In genomic region chr11:45817996-45818395, GRCm38 (mm10) we compare ENCODE assay signal across 16 mouse cellular contexts. TPM values are rescaled to one million over a fixed set of nuclear protein-coding genes. Genes with fewer than 3 reads are reported as not detected.
A peak's percentile ranks its signal among the peaks of the same experiment; 100 is the strongest.
DNase-seq lines count a peak whose midpoint lies in the region; ATAC-seq lines count a peak whose summit lies in the region.
"Had no signal": no experiment of that assay in that cellular context is flagged by ENCODE, and none has a peak within 500 bp of the region (broad histone marks: within the 10 kb centered on the region; RNA-seq: fewer than 3 reads in every experiment).

No protein-coding gene starts in this region.

- H3K9ac ChIP-seq in hindbrain, embryonic 15.5 days: no peak overlapping the region
- no peak overlapping the region for H3K9ac ChIP-seq in hindbrain, embryonic 11.5 days (ENCODE audit: low read depth, low read length)
- H3K9ac ChIP-seq: embryonic facial prominence, embryonic 12.5 days; forebrain, embryonic 13.5 days; lung, embryonic 14.5 days; midbrain, embryonic 13.5 days had no signal

- no peaks in the 10 kb centered on the region for H3K9me3 ChIP-seq in hindbrain, embryonic 15.5 days
- no peaks in the 10 kb centered on the region for H3K9me3 ChIP-seq in hindbrain, embryonic 11.5 days (ENCODE audit: control insufficient read depth, low read length)
- H3K9me3 ChIP-seq: embryonic facial prominence, embryonic 12.5 days; forebrain, embryonic 13.5 days; midbrain, embryonic 13.5 days had no signal

- peak; percentile 20 for DNase-seq in embryo, embryonic 10 days (ENCODE audit: low spot score)
- no peak for DNase-seq in embryo, embryonic 9.5 days (ENCODE audit: extremely low spot score)
- DNase-seq in hindbrain, embryonic 11.5 days (ENCODE audit: low spot score): no peak
- peak; percentile 9 for DNase-seq in NIH3T3 (ENCODE audit: low read depth)
- DNase-seq in gonadal fat pad, adult 2 months (ENCODE audit: low read depth): peak; percentile 99
- DNase-seq in adrenal gland, adult 18-20 months (ENCODE audit: low spot score in 2 of 2): no peak
- DNase-seq: liver; lung, embryonic 14.5 days had no signal

- no peaks in the 10 kb centered on the region for H3K27me3 ChIP-seq in hindbrain, embryonic 15.5 days
- no peaks in the 10 kb centered on the region for H3K27me3 ChIP-seq in hindbrain, embryonic 11.5 days (ENCODE audit: control insufficient read depth, insufficient read depth, low read length)
- H3K27me3 ChIP-seq: embryonic facial prominence, embryonic 12.5 days; forebrain, embryonic 13.5 days; midbrain, embryonic 13.5 days had no signal

- H3K27ac ChIP-seq in hindbrain, embryonic 15.5 days (replicated peaks): no peak overlapping the region
- H3K27ac ChIP-seq in hindbrain, embryonic 11.5 days (ENCODE audit: low read depth, low read length): no peak overlapping the region
- H3K27ac ChIP-seq: embryonic facial prominence, embryonic 12.5 days; forebrain, embryonic 13.5 days; kidney, postnatal 0 days; macrophage; midbrain, embryonic 13.5 days had no signal

- WGBS in hindbrain, embryonic 15.5 days: 52% methylated on average over 3 of the region's 3 CpGs
- WGBS in hindbrain, embryonic 11.5 days: 58% methylated on average over 3 of the region's 3 CpGs

- no peak overlapping the region for H3K4me3 ChIP-seq in hindbrain, embryonic 15.5 days
- no peak overlapping the region for H3K4me3 ChIP-seq in hindbrain, embryonic 11.5 days (ENCODE audit: low read depth, low read length)
- H3K4me3 ChIP-seq: embryonic facial prominence, embryonic 12.5 days; forebrain, embryonic 13.5 days; midbrain, embryonic 13.5 days had no signal

- ATAC-seq in hindbrain, embryonic 15.5 days (ENCODE audit: low FRiP score, low read depth): peak; percentile 68; the same call in 1 of the 2 replicates
- ATAC-seq in hindbrain, embryonic 11.5 days (ENCODE audit: low FRiP score): no peak
- no peak for ATAC-seq in erythroblast, adult 5-6 weeks (replicated peaks; ENCODE audit: low FRiP score, poor library complexity, severe bottlenecking)
- ATAC-seq: forebrain, embryonic 13.5 days; inflammation-experienced regulatory T-cells, adult 6 months; midbrain, embryonic 13.5 days had no signal

- no peak overlapping the region for H3K4me2 ChIP-seq in hindbrain, embryonic 15.5 days
- no peak overlapping the region for H3K4me2 ChIP-seq in hindbrain, embryonic 11.5 days (replicated peaks; ENCODE audit: low read depth, low read length)
- H3K4me2 ChIP-seq: embryonic facial prominence, embryonic 12.5 days; forebrain, embryonic 13.5 days; lung, embryonic 14.5 days; midbrain, embryonic 13.5 days had no signal

- no peaks in the 10 kb centered on the region for H3K4me1 ChIP-seq in hindbrain, embryonic 15.5 days (replicated peaks)
- no peaks in the 10 kb centered on the region for H3K4me1 ChIP-seq in hindbrain, embryonic 11.5 days (replicated peaks; ENCODE audit: control insufficient read depth, insufficient read depth, low read length)
- H3K4me1 ChIP-seq: embryonic facial prominence, embryonic 12.5 days; forebrain, embryonic 13.5 days had no signal

- H3K36me3 ChIP-seq in hindbrain, embryonic 15.5 days: no peaks in the 10 kb centered on the region
- H3K36me3 ChIP-seq in hindbrain, embryonic 11.5 days (ENCODE audit: control insufficient read depth, insufficient read depth, low read length): no peaks in the 10 kb centered on the region
- H3K36me3 ChIP-seq: embryonic facial prominence, embryonic 12.5 days; midbrain, embryonic 13.5 days had no signal

RNA-seq across cellular contexts. Expression of gene Clint1, which starts 33.9 kb away (rescaled TPM):
- 42.6 and 43.1 TPM in 2 replicates for polyA plus RNA-seq in hindbrain, embryonic 15.5 days (2015; fragmentation: Nextera tagmentation; extraction: Ambion mirVana)
- polyA plus RNA-seq in hindbrain, embryonic 11.5 days (2014; fragmentation: Nextera tagmentation; extraction: Ambion mirVana): 52.1 and 64.0 TPM in 2 replicates
- polyA plus RNA-seq in gonadal fat pad, adult 2 months (2012; rRNA removed): 105 and 139 TPM in 2 replicates
- total RNA-seq in erythroblast, adult 5-6 weeks (2015; ENCODE audit: low replicate concordance): 43.1 and 54.6 TPM in 2 replicates
- total RNA-seq in erythroblast, adult 5-6 weeks (2017; ENCODE audit: low replicate concordance): 37.2 and 42.1 TPM in 2 replicates
- 10 to 100 TPM; 66.4 to 90.8 TPM for total RNA-seq in adrenal gland, adult 18-20 months (2021)

Comparison
In these comparisons a context has a peak if more than half of its experiments do, and no peak if none do; other contexts are left out.
1. DNase-seq: peak in embryo, embryonic 10 days (single experiment), NIH3T3 (single experiment) and gonadal fat pad, adult 2 months (single experiment); none in embryo, embryonic 9.5 days (single experiment), hindbrain, embryonic 11.5 days (single experiment) and adrenal gland, adult 18-20 months (0 of 2).